ENCODE assay signal across 21 mouse cellular contexts in the genomic region with DNA sequence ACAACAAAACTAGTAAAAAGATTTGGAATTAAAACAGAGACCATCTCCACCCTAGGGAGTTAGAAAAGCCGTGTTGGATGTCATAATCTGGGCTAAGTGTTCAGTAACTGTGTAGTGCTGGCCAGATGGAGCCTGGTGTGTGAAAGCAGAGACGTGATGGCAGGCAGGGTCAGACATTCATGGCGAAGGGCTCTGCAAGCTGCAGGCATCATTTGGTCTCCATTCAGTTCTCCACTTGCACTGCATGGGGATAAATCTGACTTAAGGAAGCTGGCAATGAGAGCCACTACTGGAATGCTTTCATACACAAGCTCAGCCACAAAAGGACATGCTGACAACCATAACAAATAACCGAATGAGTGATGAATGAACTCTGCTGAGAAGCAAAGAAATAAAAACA.
DNase-seq lines count a peak whose midpoint lies in the region; ATAC-seq and TF ChIP-seq lines count a peak whose summit lies in the region.
"Had no signal": no experiment of that assay in that cellular context is flagged by ENCODE, and none has a peak within 500 bp of the region (broad histone marks: within the 10 kb centered on the region; RNA-seq: fewer than 3 reads in every experiment).

No protein-coding gene starts in this region.

- DNase-seq in heart, adult 11 months, result peak; percentile 92
- DNase-seq in heart, adult 8-10 months (ENCODE audit: low spot score), result no peak
- DNase-seq in midbrain, postnatal 0 days (ENCODE audit: low spot score), result peak; percentile 54
- no peak for DNase-seq in midbrain, embryonic 10.5 days (ENCODE audit: low spot score)
- DNase-seq in gastrocnemius, postnatal 25 days, result peak; percentile 37
- peak; percentile 20 for DNase-seq in lung, postnatal 25 days (ENCODE audit: low spot score)
- no peak for DNase-seq in spleen, postnatal 10 days (ENCODE audit: low spot score in 2 of 2)
- no peak for DNase-seq in T-cell, adult 2 months (ENCODE audit: low spot score)
- DNase-seq: adrenal gland, postnatal 36 days; cerebellum, adult 9-10 months; forebrain, postnatal 0 days; heart, postnatal 36 days; kidney, adult 8-10 months; right cerebral cortex, postnatal 25 days; thymus, adult 2 months had no signal

- no peak overlapping the region for H3K27ac ChIP-seq in midbrain, postnatal 0 days (ENCODE audit: low read depth, low read length)
- H3K27ac ChIP-seq in midbrain, embryonic 10.5 days (replicated peaks), result no peak overlapping the region
- H3K27ac ChIP-seq: heart, embryonic 13.5 days; macrophage; midbrain, embryonic 12.5 days; neural tube, embryonic 15.5 days had no signal

- H3K27me3 ChIP-seq in midbrain, postnatal 0 days (ENCODE audit: insufficient read depth, low read length), result no peaks in the 10 kb centered on the region
- H3K27me3 ChIP-seq in midbrain, embryonic 10.5 days (ENCODE audit: low read depth, poor library complexity, severe bottlenecking), result no peaks in the 10 kb centered on the region
- H3K27me3 ChIP-seq: heart, embryonic 13.5 days; midbrain, embryonic 12.5 days; neural tube, embryonic 15.5 days; Patski had no signal

- no peak overlapping the region for H3K9ac ChIP-seq in midbrain, postnatal 0 days (replicated peaks; ENCODE audit: low read length, poor library complexity, severe bottlenecking)
- H3K9ac ChIP-seq: forebrain, postnatal 0 days; heart, embryonic 13.5 days; midbrain, embryonic 12.5 days; neural tube, embryonic 15.5 days had no signal

- no peak overlapping the region for H3K4me2 ChIP-seq in midbrain, postnatal 0 days (ENCODE audit: low read depth, low read length, poor library complexity, severe bottlenecking)
- H3K4me2 ChIP-seq: heart, embryonic 13.5 days; midbrain, embryonic 12.5 days; neural tube, embryonic 15.5 days had no signal

- no peak overlapping the region for H3K4me3 ChIP-seq in midbrain, postnatal 0 days (ENCODE audit: low read depth, low read length)
- H3K4me3 ChIP-seq in midbrain, embryonic 10.5 days, result no peak overlapping the region
- H3K4me3 ChIP-seq: erythroblast, embryonic 14.5 days; heart, embryonic 13.5 days; midbrain, embryonic 12.5 days; neural tube, embryonic 15.5 days had no signal

- 40% methylated on average over 4 of the region's 4 CpGs for WGBS in midbrain, postnatal 0 days
- 79% methylated on average over 4 of the region's 4 CpGs for WGBS in midbrain, embryonic 10.5 days

- TF ChIP-seq CTCF in midbrain, postnatal 0 days (IDR thresholded peaks at IDR 0.05), result no peak

- no peak for ATAC-seq in midbrain, postnatal 0 days (ENCODE audit: low FRiP score)
- ATAC-seq: forebrain, postnatal 0 days; Patski had no signal

- no peaks in the 10 kb centered on the region for H3K4me1 ChIP-seq in midbrain, postnatal 0 days (ENCODE audit: insufficient read depth, low read length)
- no peaks in the 10 kb centered on the region; the same call in 1 of the 2 replicates for H3K4me1 ChIP-seq in midbrain, embryonic 10.5 days
- H3K4me1 ChIP-seq: heart, embryonic 13.5 days; neural tube, embryonic 15.5 days had no signal

- no peaks in the 10 kb centered on the region for H3K36me3 ChIP-seq in midbrain, postnatal 0 days (ENCODE audit: insufficient read depth, low read length)
- no peaks in the 10 kb centered on the region for H3K36me3 ChIP-seq in midbrain, embryonic 10.5 days
- H3K36me3 ChIP-seq: heart, embryonic 13.5 days; midbrain, embryonic 12.5 days; neural tube, embryonic 15.5 days had no signal

- no peaks in the 10 kb centered on the region for H3K9me3 ChIP-seq in midbrain, postnatal 0 days (ENCODE audit: low read length)
- H3K9me3 ChIP-seq in midbrain, embryonic 10.5 days (replicated peaks), result no peaks in the 10 kb centered on the region
- H3K9me3 ChIP-seq: heart, embryonic 13.5 days; midbrain, embryonic 12.5 days; neural tube, embryonic 15.5 days had no signal

Comparison
In these comparisons a context has a peak if more than half of its experiments do, and no peak if none do; other contexts are left out.
1. DNase-seq: peak in heart, adult 11 months (single experiment), midbrain, postnatal 0 days (single experiment), gastrocnemius, postnatal 25 days (single experiment) and lung, postnatal 25 days (single experiment); none in heart, adult 8-10 months (single experiment), midbrain, embryonic 10.5 days (single experiment), spleen, postnatal 10 days (0 of 2) and T-cell, adult 2 months (single experiment).